In the genomic region with DNA sequence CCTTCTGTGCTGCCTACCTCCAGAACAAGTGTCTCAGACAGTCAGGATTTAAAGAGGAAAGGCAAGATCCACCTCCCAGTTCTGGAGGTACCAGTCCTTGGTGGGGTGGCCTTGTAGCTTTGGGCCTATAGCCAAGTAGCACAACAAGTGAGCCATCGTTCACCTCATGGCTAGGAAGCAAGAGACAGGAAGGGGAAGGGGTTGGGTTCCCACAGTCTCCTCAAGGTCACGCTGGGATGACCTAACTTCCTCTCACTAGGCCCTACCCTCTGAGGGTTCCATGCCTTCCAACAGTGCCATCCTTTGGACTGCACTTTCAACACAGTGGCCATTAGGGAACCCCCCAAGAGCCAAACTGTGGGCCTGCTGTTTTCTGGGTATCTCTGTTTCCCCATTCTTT, we compare ENCODE assay signal across 18 mouse cellular contexts. TPM values are rescaled to one million over a fixed set of nuclear protein-coding genes. Genes with fewer than 3 reads are reported as not detected.
DNase-seq lines count a peak whose midpoint lies in the region; ATAC-seq and TF ChIP-seq lines count a peak whose summit lies in the region.
"Had no signal": no experiment of that assay in that cellular context is flagged by ENCODE, and none has a peak within 500 bp of the region (broad histone marks: within the 10 kb centered on the region; RNA-seq: fewer than 3 reads in every experiment).

No protein-coding gene starts in this region.

- H3K27me3 ChIP-seq in heart, adult 2 months (ENCODE audit: control insufficient read depth, insufficient read depth, low read length): no peaks in the 10 kb centered on the region
- no peaks in the 10 kb centered on the region for H3K27me3 ChIP-seq in lung, postnatal 0 days (replicated peaks; ENCODE audit: insufficient read depth, low read length)

- no peak for TF ChIP-seq POLR2A in heart, adult 2 months (IDR thresholded peaks at IDR 0.05; ENCODE audit: insufficient read depth, low read depth, low read length)
- no peak for TF ChIP-seq POLR2A in lung, adult 2 months (IDR thresholded peaks at IDR 0.05; ENCODE audit: borderline replicate concordance, extremely low read depth, low read depth, low read length)

- DNase-seq in heart, adult 2 months: no peak
- DNase-seq in heart, postnatal 4 days: no peak
- no peak for DNase-seq in lung, postnatal 0 days (ENCODE audit: low spot score)
- DNase-seq in lung, adult 2 months: no peak
- peak; percentile 49 for DNase-seq in lung, postnatal 36 days
- no peak for DNase-seq in embryo, embryonic 9.5 days (ENCODE audit: extremely low spot score)
- DNase-seq: cerebellum, adult 9-11 months; gastrocnemius, postnatal 10 days; liver; liver, postnatal 0 days; spleen, adult 18-20 months had no signal

- no peak overlapping the region for H3K4me3 ChIP-seq in heart, adult 2 months
- no peak overlapping the region for H3K4me3 ChIP-seq in lung, postnatal 0 days (ENCODE audit: low read depth, low read length)
- no peak overlapping the region for H3K4me3 ChIP-seq in lung, adult 2 months (replicated peaks; ENCODE audit: extremely low read depth, low read depth, low read length)
- H3K4me3 ChIP-seq: layer of hippocampus, adult 2 months; megakaryocyte, embryonic 14.5 days had no signal

- 38% methylated on average over 2 of the region's 2 CpGs for WGBS in heart, adult 2 months
- WGBS in lung, postnatal 0 days: 30% methylated on average over 2 of the region's 2 CpGs
- 32% methylated on average over 2 of the region's 2 CpGs for WGBS in lung, adult 2 months

- H3K9ac ChIP-seq in heart, adult 2 months (ENCODE audit: low read depth, low read length): no peak overlapping the region
- H3K9ac ChIP-seq in lung, postnatal 0 days (replicated peaks; ENCODE audit: low read depth): no peak overlapping the region
- H3K9ac ChIP-seq: liver, postnatal 0 days had no signal

- intact Hi-C loops in heart, adult 2 months (cut with DNase I): loop anchor here (2.0 to 10.0 kb wide), 3 partner anchors 29 to 91 kb away; no protein-coding TSS in a partner anchor

- H3K4me1 ChIP-seq in heart, adult 2 months (ENCODE audit: control insufficient read depth, insufficient read depth, low read length): peaks cover 14% of the 10 kb centered on the region
- no peaks in the 10 kb centered on the region for H3K4me1 ChIP-seq in lung, postnatal 0 days (ENCODE audit: insufficient read depth, low read depth, low read length)
- peaks cover 5% of the 10 kb centered on the region for H3K4me1 ChIP-seq in lung, adult 2 months (ENCODE audit: control insufficient read depth, insufficient read depth, low read length)

- H3K79me2 ChIP-seq in heart, adult 2 months (replicated peaks; ENCODE audit: control insufficient read depth, insufficient read depth, low read length): no peaks in the 10 kb centered on the region

- peak overlapping the region; percentile 51 for H3K27ac ChIP-seq in heart, adult 2 months
- no peak overlapping the region for H3K27ac ChIP-seq in lung, postnatal 0 days (ENCODE audit: low read length)
- H3K27ac ChIP-seq: layer of hippocampus, adult 2 months had no signal

- no peaks in the 10 kb centered on the region for H3K9me3 ChIP-seq in lung, postnatal 0 days (ENCODE audit: low read length)
- H3K9me3 ChIP-seq: G1E; megakaryocyte, embryonic 14.5 days had no signal

- no peak for TF ChIP-seq CTCF in heart, adult 2 months (IDR thresholded peaks at IDR 0.05)
- no peak for TF ChIP-seq CTCF in lung, postnatal 0 days (IDR thresholded peaks at IDR 0.05)
- no peak for TF ChIP-seq CTCF in lung, adult 2 months (IDR thresholded peaks at IDR 0.05; ENCODE audit: insufficient read depth, low read length)

- H3K36me3 ChIP-seq in heart, adult 2 months (ENCODE audit: control insufficient read depth, insufficient read depth, low read length): peaks cover 4% of the 10 kb centered on the region; the same call in 1 of the 2 replicates
- no peaks in the 10 kb centered on the region for H3K36me3 ChIP-seq in lung, postnatal 0 days (ENCODE audit: insufficient read depth, low read length)
- H3K36me3 ChIP-seq: G1E had no signal

- peak; percentile 40; the same call in 1 of the 2 replicates for ATAC-seq in lung, postnatal 0 days
- ATAC-seq in granulocyte monocyte progenitor cell, adult 5-6 weeks (replicated peaks; ENCODE audit: poor library complexity, severe bottlenecking): peak; percentile 33; the same call in 1 of the 2 replicates
- ATAC-seq: CD4-positive, CD25-positive, alpha-beta regulatory T cell, adult 4 months; inflammation-experienced regulatory T-cells, adult 6 months; liver, postnatal 0 days had no signal

- no peak overlapping the region for H3K4me2 ChIP-seq in lung, postnatal 0 days (replicated peaks; ENCODE audit: low read depth, low read length)
- H3K4me2 ChIP-seq: heart, embryonic 11.5 days had no signal

- no peak for TF ChIP-seq EP300 in heart, adult 2 months (IDR thresholded peaks at IDR 0.05; ENCODE audit: insufficient read depth, low read depth, low read length)
- TF ChIP-seq EP300 in lung, postnatal 0 days (IDR thresholded peaks at IDR 0.05): no peak

RNA-seq across cellular contexts. Expression of gene Nr2c2, which starts 27.7 kb away (rescaled TPM):
- 10 to 100 TPM; 21.6 to 26.8 TPM for total RNA-seq in heart, adult 2 months (2021)
- polyA plus RNA-seq in heart, adult 2 months (2012; rRNA removed): 8.5 and 14.8 TPM in 2 replicates
- total RNA-seq in heart, postnatal 4 days (2021): 10 to 100 TPM; 43.6 to 46.4 TPM
- 14.7 and 15.7 TPM in 2 replicates for polyA plus RNA-seq in lung, postnatal 0 days (2015; fragmentation: Nextera tagmentation; extraction: Ambion mirVana)
- polyA plus RNA-seq in lung, adult 2 months (2012; rRNA removed): 15.0 and 22.1 TPM in 2 replicates
- total RNA-seq in granulocyte monocyte progenitor cell, adult 5-6 weeks (2014; fragmentation: Nextera tagmentation): 44.3 and 54.1 TPM in 2 replicates
- total RNA-seq in granulocyte monocyte progenitor cell, adult 5-6 weeks (2017): 44.4 and 44.6 TPM in 2 replicates
